In genomic region chr17:5535357-5535756, GRCm38 (mm10) we compare ENCODE assay signal across 11 mouse cellular contexts. TPM values are rescaled to one million over a fixed set of nuclear protein-coding genes. Genes with fewer than 3 reads are reported as not detected.
DNase-seq lines count a peak whose midpoint lies in the region; ATAC-seq lines count a peak whose summit lies in the region.
"Had no signal": no experiment of that assay in that cellular context is flagged by ENCODE, and none has a peak within 500 bp of the region (broad histone marks: within the 10 kb centered on the region; RNA-seq: fewer than 3 reads in every experiment).

No protein-coding gene starts in this region.

- H3K9ac ChIP-seq in forebrain, embryonic 16.5 days (replicated peaks; ENCODE audit: low read depth, low read length): no peak overlapping the region
- H3K9ac ChIP-seq in midbrain, embryonic 11.5 days (ENCODE audit: low read length): no peak overlapping the region
- H3K9ac ChIP-seq: limb, embryonic 12.5 days; stomach, embryonic 15.5 days had no signal

- H3K27ac ChIP-seq in forebrain, embryonic 10.5 days: no peak overlapping the region
- H3K27ac ChIP-seq in forebrain, embryonic 16.5 days (ENCODE audit: low read length): no peak overlapping the region
- H3K27ac ChIP-seq in midbrain, embryonic 10.5 days (replicated peaks): no peak overlapping the region
- no peak overlapping the region for H3K27ac ChIP-seq in midbrain, embryonic 11.5 days (ENCODE audit: low read depth, low read length)
- H3K27ac ChIP-seq in embryonic facial prominence, embryonic 10.5 days (replicated peaks): no peak overlapping the region
- H3K27ac ChIP-seq: limb, embryonic 12.5 days; stomach, embryonic 15.5 days had no signal

- H3K36me3 ChIP-seq in forebrain, embryonic 10.5 days (replicated peaks): no peaks in the 10 kb centered on the region
- H3K36me3 ChIP-seq in forebrain, embryonic 16.5 days (ENCODE audit: control insufficient read depth, insufficient read depth): no peaks in the 10 kb centered on the region
- no peaks in the 10 kb centered on the region for H3K36me3 ChIP-seq in midbrain, embryonic 10.5 days
- H3K36me3 ChIP-seq in midbrain, embryonic 11.5 days (ENCODE audit: control insufficient read depth, insufficient read depth, low read length): no peaks in the 10 kb centered on the region
- H3K36me3 ChIP-seq in embryonic facial prominence, embryonic 10.5 days (replicated peaks): no peaks in the 10 kb centered on the region
- H3K36me3 ChIP-seq: limb, embryonic 12.5 days; stomach, embryonic 15.5 days had no signal

- ATAC-seq in forebrain, embryonic 16.5 days: no peak
- no peak for ATAC-seq in midbrain, embryonic 11.5 days (ENCODE audit: low FRiP score)
- no peak; the same call in 1 of the 2 replicates for ATAC-seq in erythroid progenitor cell, adult 5-6 weeks (replicated peaks; ENCODE audit: low FRiP score, poor library complexity, severe bottlenecking)

- intact Hi-C loops in left cerebral cortex, postnatal 10 days (cut with DNase I): loop anchor here (5.0 kb wide), 1 partner anchor 93 kb away; the partner anchor contains the start of gene Tmem242

- H3K27me3 ChIP-seq in forebrain, embryonic 10.5 days (ENCODE audit: poor library complexity, severe bottlenecking): no peaks in the 10 kb centered on the region
- no peaks in the 10 kb centered on the region for H3K27me3 ChIP-seq in forebrain, embryonic 16.5 days (replicated peaks; ENCODE audit: control insufficient read depth, insufficient read depth, low read length)
- H3K27me3 ChIP-seq in midbrain, embryonic 10.5 days (ENCODE audit: low read depth, poor library complexity, severe bottlenecking): no peaks in the 10 kb centered on the region
- no peaks in the 10 kb centered on the region for H3K27me3 ChIP-seq in midbrain, embryonic 11.5 days (ENCODE audit: control insufficient read depth, insufficient read depth, low read length)
- no peaks in the 10 kb centered on the region for H3K27me3 ChIP-seq in embryonic facial prominence, embryonic 10.5 days (replicated peaks; ENCODE audit: low read depth, poor library complexity, severe bottlenecking)
- H3K27me3 ChIP-seq: limb, embryonic 12.5 days; stomach, embryonic 15.5 days had no signal

- peak; percentile 22 for DNase-seq in forebrain, embryonic 10.5 days (ENCODE audit: extremely low spot score, low spot score)
- peak; percentile 35 for DNase-seq in midbrain, embryonic 10.5 days (ENCODE audit: low spot score)
- no peak for DNase-seq in midbrain, embryonic 11.5 days (ENCODE audit: low spot score, missing footprints)
- DNase-seq in embryonic facial prominence, embryonic 10.5 days (ENCODE audit: low spot score): peak; percentile 18
- peak; percentile 23 to 63 for DNase-seq in thymus, postnatal 10 days (ENCODE audit: low spot score in 2 of 2)
- DNase-seq in left cerebral cortex, postnatal 10 days (ENCODE audit: extremely low spot score in 1 of 2, low spot score in 2 of 2): no peak
- DNase-seq: cerebellum, adult 11 months had no signal

- no peaks in the 10 kb centered on the region for H3K9me3 ChIP-seq in forebrain, embryonic 10.5 days
- H3K9me3 ChIP-seq in forebrain, embryonic 16.5 days (ENCODE audit: control insufficient read depth, low read length): no peaks in the 10 kb centered on the region
- no peaks in the 10 kb centered on the region for H3K9me3 ChIP-seq in midbrain, embryonic 10.5 days (replicated peaks)
- no peaks in the 10 kb centered on the region for H3K9me3 ChIP-seq in midbrain, embryonic 11.5 days (ENCODE audit: control insufficient read depth, low read length)
- H3K9me3 ChIP-seq in embryonic facial prominence, embryonic 10.5 days: no peaks in the 10 kb centered on the region
- H3K9me3 ChIP-seq: limb, embryonic 12.5 days; stomach, embryonic 15.5 days had no signal

- no peak overlapping the region for H3K4me3 ChIP-seq in forebrain, embryonic 10.5 days
- H3K4me3 ChIP-seq in forebrain, embryonic 16.5 days (replicated peaks; ENCODE audit: low read length): no peak overlapping the region
- no peak overlapping the region for H3K4me3 ChIP-seq in midbrain, embryonic 10.5 days
- H3K4me3 ChIP-seq in midbrain, embryonic 11.5 days (ENCODE audit: low read depth, low read length): no peak overlapping the region
- no peak overlapping the region for H3K4me3 ChIP-seq in embryonic facial prominence, embryonic 10.5 days
- H3K4me3 ChIP-seq: limb, embryonic 12.5 days; stomach, embryonic 15.5 days had no signal

- H3K4me2 ChIP-seq in forebrain, embryonic 16.5 days (ENCODE audit: low read length): no peak overlapping the region
- no peak overlapping the region for H3K4me2 ChIP-seq in midbrain, embryonic 11.5 days
- H3K4me2 ChIP-seq: limb, embryonic 12.5 days; stomach, embryonic 15.5 days had no signal

- WGBS in forebrain, embryonic 10.5 days: 51% methylated on average over 4 of the region's 4 CpGs
- WGBS in forebrain, embryonic 16.5 days: 11% methylated on average over 1 of the region's 4 CpGs
- 0% methylated on average over 1 of the region's 4 CpGs for WGBS in midbrain, embryonic 10.5 days
- 8% methylated on average over 1 of the region's 4 CpGs for WGBS in midbrain, embryonic 11.5 days
- WGBS in embryonic facial prominence, embryonic 10.5 days: 63% methylated on average over 4 of the region's 4 CpGs

- peaks cover 10% of the 10 kb centered on the region for H3K4me1 ChIP-seq in forebrain, embryonic 10.5 days
- peaks cover 8% of the 10 kb centered on the region for H3K4me1 ChIP-seq in forebrain, embryonic 16.5 days (replicated peaks; ENCODE audit: control insufficient read depth, insufficient read depth, low read length)
- peaks cover 9% of the 10 kb centered on the region; the same call in 1 of the 2 replicates for H3K4me1 ChIP-seq in midbrain, embryonic 10.5 days
- no peaks in the 10 kb centered on the region for H3K4me1 ChIP-seq in midbrain, embryonic 11.5 days (ENCODE audit: control insufficient read depth, insufficient read depth, low read length)
- peaks cover 7% of the 10 kb centered on the region; the same call in 1 of the 2 replicates for H3K4me1 ChIP-seq in embryonic facial prominence, embryonic 10.5 days
- H3K4me1 ChIP-seq: limb, embryonic 12.5 days; stomach, embryonic 15.5 days had no signal

RNA-seq across cellular contexts. Expression of gene Zdhhc14, which starts 43.0 kb away (rescaled TPM):
- polyA plus RNA-seq in forebrain, embryonic 10.5 days (2016; fragmentation: Nextera tagmentation; extraction: Ambion mirVana): 0.90 and 0.93 TPM in 2 replicates
- 6.6 and 8.1 TPM in 2 replicates for polyA plus RNA-seq in forebrain, embryonic 16.5 days (2015; fragmentation: Nextera tagmentation; extraction: Ambion mirVana)
- polyA plus RNA-seq in midbrain, embryonic 10.5 days (2016; fragmentation: Nextera tagmentation; extraction: Ambion mirVana): 0.99 and 1.5 TPM in 2 replicates
- polyA plus RNA-seq in midbrain, embryonic 11.5 days (2014; fragmentation: Nextera tagmentation; extraction: Ambion mirVana): 2.0 TPM in 2 replicates
- 1.2 TPM in 2 replicates for polyA plus RNA-seq in embryonic facial prominence, embryonic 10.5 days (2016; fragmentation: Nextera tagmentation; extraction: Ambion mirVana)
- total RNA-seq in left cerebral cortex, postnatal 10 days (2021): 10 to 100 TPM; 25.9 to 29.4 TPM
- total RNA-seq in erythroid progenitor cell, adult 5-6 weeks (2015; ENCODE audit: low replicate concordance): 57.8 and 82.9 TPM in 2 replicates
- 46.3 and 48.9 TPM in 2 replicates for total RNA-seq in erythroid progenitor cell, adult 5-6 weeks (2017; ENCODE audit: low replicate concordance)

Comparison
In these comparisons a context has a peak if more than half of its experiments do, and no peak if none do; other contexts are left out.
1. DNase-seq: peak in forebrain, embryonic 10.5 days (single experiment), midbrain, embryonic 10.5 days (single experiment), embryonic facial prominence, embryonic 10.5 days (single experiment) and thymus, postnatal 10 days (2 of 2); none in midbrain, embryonic 11.5 days (single experiment) and left cerebral cortex, postnatal 10 days (0 of 2).